Mouse (Mus musculus) cerebellum, postnatal 25 days (tissue): ENCODE results near the gene Gata1.
A peak's percentile ranks its signal among the peaks of the same experiment; 100 is the strongest.
"Not testable (repeated sequence)": the region's sequence is repeated elsewhere in the genome, so short reads cannot be mapped to it uniquely, and the experiment has no call there.

ENCODE experiments used
- DNase-seq, 2 experiments: peaks; one replicate each; pipeline ENCODE4 v3.0.0; 2021; ENCODE audit warnings: mixed read lengths in 2 of 2

The Gata1 gene

DNA sequence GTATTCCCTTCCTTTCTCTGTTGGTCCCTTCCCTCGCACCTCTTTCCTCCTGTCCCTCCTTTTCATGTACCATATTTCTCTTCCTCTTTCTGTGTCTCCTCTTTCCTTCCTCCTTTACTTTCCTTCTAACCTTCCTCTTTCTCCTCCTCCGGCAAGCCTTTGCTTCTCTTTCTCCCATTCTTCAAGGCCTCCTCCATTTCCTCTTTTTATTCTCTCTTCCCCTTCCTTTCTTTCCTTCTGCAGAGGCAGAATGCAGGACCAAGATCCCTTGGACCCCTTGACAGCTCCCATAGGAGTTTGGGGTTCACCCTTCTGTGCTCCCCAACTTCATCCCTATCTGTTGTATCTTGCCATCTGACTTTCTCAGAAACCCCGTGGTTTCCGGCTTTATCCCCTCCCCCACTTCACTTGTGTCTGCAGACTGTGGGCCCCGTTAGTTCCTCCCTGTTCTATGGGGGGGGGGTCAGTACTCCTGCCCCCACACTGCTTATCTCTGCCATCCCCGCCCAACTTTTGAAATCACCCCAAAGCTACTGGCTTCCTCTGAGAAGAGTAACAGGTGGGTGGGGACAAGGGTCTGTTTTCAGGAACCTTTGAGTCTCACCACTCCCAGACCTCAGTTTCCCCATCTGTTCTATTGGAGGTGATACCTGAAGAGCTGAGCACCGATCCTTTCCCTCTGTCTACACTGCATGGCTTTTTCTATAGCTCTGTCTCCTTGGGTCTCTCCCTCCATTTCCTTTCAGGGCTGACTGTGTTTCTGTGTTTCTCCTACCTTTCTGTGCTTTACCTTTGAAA, 13.8 kb downstream of the Gata1 start:
- no peak for DNase-seq

DNA sequence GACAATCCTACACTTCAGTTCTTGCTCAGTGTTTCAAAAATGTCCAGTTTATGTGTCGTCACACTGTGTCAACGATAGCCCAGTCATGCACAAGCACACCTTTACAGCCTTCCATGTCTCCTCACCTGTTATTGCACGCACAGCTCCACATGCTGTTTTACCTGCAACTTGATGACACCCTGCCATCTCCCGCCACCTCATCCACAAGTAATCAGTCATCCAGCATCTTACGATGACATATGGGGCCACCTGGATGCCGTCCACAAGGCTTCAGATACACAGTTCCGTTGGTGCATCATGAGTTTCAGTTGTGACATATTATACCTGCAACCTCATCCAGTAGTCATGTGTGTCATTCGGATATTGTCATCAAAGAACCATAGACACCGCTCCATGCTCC, 19.0 kb downstream of the Gata1 start:
- DNase-seq = no peak

DNA sequence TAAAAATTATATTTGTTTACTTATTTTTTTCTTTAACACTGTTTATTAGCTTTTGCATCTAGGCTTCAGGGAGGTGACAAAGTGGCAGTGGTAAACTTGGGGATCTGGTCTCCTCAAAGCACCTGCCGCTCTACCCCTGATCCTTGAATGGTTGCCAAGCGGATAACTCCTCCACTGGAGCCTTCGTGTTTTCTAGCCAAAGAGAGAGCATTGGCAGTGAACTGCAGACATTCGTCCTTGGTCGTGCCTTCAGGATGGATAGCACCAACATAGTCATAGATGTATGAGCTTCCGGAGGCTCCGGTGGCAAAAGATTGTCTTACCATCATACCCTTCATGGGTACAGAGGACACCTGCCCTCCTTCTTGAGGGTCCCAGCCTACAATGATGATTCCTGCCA, 27.8 kb downstream of the Gata1 start:
- DNase-seq = no peak

DNA sequence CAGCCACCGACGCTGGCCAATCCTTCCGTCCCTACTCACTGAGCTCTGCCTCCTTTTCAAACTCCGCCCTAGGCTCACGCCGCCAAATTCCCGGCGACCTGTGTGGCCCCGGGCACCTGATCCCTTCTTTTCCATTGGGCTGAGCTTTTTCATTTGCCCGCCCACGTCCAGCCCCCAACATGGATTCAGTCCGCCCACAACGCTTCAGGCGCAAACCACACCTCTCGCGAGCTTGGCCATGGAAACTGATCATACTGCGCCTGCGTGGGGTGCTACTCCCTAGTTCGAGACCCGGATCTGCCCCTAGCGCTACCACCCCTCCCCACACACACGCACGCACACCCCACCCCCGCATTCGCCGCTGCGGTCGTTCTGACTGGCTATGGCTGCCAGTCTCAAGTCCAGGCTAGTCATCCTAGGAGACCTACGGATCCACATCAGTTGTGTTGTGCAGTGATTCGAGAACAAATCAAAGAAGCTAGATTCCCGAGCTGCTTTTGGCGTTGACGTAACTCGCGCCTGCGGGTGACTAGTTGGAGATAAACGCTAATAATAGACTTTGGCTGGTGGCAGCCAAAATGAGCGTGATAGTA, 29.9 kb downstream of the Gata1 start:
- peak; percentile 89 to 91 for DNase-seq

DNA sequence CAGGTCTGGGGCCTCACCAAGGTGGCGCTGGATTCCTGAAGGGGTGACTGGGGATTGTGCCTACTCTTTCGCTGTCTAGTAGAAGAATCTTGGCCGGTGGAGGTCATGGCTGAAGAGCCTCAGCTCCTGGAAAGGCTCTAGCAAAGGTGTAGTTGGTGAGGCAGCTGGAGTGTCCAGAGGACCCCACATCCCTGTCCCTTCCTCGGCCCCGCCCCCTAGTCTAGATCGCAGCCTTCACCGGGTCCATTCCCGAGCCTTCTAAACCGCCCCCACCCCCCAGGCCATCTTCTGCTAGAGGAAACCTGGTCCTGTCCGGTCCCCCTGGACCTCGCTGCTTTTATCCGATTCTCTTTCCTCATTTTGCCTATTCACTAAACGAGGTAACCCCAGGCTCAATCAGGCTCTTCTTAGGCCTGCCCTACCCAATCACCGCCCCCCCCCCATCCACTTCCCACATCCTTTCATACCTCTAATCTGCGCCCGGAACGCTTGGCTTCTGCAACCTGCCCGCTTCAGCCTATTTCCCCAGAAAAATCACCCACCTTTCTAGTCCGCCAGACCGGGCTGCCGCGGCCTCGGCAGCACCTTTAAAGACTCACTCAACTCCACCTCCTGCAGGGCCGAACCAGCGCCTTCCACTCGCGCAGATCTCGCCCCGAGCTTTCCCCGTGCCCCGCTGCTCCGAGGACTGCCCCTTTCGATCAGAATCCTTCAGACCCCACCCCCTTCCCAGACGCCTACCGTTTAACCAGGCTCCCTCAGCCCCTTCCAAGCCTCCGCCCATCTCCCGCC, 30.6 kb downstream of the Gata1 start, which contains the start of gene Hdac6:
TSS of gene Hdac6 (minus strand) at position 782 of the 792 bp plus-strand sequence.
- DNase-seq = peak; percentile 15 to 45

DNA sequence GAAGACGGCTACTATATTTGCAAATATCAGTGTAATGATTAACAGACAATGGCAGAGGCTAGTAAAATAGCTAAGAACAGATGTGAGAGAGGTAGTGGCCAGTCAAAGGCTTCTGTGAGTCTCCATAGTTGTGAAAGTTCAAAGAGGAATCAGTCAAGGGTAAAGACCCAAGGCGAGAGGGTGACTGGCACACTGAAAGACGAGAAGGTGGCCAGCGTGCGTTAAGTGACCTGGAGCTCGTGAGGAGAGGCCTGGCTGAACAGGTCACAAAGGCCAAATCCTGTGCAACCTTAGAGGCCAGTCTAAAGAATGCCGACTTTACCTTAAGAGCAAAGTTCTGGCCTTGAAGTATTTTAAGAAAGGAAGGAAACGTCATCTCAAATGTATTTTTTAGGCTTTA, 32.3 kb downstream of the Gata1 start:
- DNase-seq = no peak

DNA sequence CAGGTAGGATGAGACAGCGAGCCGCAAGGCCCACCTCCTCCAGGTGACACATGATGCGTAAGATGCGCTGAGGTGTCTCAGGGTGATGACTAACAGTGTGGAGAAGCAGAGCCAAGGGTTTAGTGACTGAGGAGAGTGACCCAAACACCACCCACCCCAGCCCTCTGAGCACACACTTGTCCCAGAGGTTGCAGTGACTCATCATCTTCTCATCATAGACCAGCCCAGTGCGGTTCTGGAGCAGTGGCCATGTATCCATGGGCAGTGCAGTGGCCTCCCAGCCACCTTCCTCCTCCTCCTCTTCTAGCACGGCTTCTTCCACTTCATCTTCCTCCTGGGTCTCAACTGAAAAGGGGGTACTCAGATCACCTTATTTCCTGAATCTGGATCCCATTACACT, 40.2 kb downstream of the Gata1 start:
- DNase-seq = no peak

DNA sequence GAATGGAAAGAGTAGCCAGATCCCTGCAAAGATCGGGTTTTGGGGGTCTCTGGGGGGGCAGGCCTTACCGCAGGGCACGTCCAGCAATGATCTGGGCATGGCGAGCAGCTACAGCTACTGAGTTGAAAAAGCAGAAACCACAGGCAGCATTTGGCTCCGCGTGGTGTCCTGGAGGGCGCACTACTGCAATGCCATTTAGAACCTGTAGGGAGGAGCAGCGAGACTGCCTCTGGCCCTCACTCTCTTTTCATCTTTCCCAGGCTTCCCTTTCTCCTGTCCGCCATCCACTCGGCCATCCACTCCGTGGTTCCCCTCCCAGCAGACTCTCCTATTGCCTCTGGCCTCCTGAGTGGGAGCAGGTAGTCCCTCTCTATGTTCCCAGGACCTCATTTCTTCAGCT, 41.0 kb downstream of the Gata1 start:
- peak in 1 of 2 experiments; percentile 19 for DNase-seq

DNA sequence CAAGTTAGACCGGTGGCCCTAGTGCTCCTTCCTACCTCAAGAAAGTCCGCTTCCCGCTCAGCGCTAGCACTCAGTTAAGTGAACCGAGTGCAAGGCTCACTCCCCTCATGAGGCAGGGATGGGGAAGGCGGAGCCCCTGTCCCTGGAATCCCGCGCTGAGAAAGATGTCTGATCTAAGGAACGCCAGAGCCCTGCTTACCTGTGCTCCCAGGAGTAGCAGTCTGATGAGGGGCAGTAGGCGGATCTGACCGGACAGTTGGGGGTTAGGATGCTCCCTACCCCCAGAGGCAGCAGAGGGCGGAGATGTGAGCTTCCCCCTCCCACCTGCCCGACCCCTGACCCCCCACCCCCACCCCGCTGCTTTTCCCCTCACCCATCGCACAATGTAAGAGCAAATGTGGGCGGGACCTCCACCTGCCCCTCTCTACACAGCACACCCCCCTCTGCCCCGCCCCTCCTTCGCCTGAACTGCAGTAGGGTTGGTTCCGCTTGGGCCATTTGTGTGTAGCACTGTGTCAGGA, 49.5 kb downstream of the Gata1 start, which contains the start of gene Eras:
TSS of gene Eras (minus strand) at position 338 of the 521 bp plus-strand sequence.
- no peak for DNase-seq

DNA sequence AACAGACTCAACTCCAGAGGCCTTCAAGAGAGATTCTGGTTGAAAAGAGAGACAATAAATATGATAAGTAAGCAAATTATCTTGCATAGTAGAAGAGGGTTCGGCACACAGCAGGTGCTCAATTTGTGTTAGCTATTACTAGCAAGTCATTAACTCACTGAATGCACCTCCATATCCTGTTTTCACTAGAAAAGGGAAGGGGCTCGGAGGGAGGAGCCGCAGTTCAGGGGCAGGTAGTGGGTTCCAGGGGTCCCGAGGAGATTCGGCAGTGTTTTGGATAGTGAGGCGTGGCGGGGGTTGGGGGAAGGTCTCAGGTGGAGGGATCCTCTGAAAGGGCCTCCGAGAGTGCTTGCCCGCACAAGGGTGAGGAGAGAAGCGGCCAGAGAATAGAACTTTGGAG, 50.8 kb downstream of the Gata1 start:
- no peak for DNase-seq

DNA sequence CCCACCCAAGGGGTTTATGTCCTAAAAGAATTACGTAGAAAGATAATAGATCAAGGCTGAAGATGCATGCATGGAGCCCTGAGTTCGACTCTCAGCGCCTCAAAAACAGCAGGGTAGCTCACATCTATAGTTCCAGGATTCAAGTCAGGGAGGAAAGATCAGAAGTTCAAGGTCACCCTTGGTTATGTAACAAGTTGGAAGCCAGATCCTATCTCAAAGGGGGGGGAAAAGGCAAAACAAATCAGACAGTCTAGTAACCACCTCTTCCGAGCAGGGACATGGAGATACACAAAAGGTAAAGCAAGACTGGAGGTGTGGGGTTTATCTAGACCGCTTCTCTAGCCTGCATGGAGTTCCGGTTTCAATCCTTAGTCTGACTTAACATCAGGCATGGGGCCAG, 51.6 kb downstream of the Gata1 start:
- no peak for DNase-seq

DNA sequence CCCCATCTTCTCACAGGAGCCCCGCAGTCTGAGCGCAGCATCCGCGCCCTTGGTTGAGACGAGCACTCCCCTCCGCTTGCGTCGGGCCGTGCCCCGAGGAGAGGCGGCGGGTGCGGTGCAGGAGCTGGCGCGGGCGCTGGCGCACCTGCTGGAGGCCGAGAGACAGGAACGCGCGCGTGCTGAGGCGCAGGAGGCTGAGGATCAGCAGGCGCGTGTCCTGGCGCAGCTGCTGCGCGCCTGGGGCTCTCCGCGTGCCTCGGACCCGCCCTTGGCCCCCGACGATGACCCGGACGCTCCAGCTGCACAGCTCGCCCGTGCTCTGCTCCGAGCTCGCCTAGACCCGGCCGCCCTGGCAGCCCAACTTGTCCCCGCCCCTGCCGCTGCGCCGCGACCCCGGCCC, 55.8 kb downstream of the Gata1 start:
- DNase-seq = peak; percentile 42 to 63

DNA sequence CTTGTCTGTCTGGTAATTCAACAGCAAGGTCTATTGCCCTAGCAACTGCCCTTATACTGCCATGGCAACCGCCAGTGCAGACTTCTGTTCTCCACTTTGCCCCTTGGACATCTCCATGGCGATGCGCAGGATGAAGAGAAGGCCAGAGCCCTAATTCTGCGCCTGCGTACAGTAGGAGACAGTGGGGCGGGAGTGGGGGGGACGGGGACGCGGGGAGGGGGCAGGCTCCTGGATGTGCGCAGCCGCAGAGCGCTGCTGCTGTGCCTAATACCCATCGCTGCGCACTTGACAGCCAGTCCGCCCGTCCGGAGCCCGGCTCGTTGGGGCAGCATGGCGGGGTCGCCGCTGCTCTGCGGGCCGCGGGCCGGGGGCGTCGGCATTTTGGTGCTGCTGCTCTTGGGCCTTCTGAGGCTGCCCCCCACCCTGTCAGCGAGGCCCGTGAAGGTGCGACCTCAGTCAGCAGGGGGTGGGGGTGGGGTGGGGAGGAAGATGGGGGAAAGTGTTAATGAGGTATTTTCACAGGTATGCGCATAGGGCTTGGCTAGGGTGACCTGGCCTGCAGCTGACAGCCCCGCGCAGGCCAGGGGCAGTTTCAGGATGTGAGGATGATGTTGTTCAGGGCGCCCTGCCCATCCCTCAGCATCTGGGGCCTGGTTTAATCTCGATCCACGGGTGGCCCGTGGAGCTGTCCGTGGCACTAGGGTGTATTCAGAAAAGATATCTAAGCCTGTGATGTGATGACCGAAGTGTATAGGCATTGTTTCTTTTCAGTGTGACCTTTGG, 58.1 kb downstream of the Gata1 start, which contains the start of gene Pcsk1n:
TSS of gene Pcsk1n (plus strand) at position 222 of the 783 bp plus-strand sequence.
- peak; percentile 71 to 82 for DNase-seq

DNA sequence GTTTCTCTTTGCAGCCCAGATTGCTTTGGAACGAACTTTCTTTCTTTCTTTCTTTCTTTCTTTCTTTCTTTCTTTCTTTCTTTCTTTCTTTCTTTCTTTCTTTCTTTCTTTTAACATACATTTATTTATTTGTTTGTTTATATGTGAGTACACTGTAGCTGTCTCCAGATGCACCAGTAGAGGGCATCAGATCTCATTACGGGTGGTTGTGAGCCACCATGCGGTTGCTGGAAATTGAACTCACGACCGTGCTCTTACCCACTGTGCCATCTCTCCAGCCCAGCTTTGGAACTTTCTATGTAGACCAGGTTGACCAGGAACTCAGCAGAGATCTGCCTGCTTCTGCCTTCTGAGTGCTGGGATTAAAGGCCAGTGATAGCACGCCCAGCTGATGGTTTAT, 59.9 kb downstream of the Gata1 start:
- not testable (repeated sequence) for DNase-seq

DNA sequence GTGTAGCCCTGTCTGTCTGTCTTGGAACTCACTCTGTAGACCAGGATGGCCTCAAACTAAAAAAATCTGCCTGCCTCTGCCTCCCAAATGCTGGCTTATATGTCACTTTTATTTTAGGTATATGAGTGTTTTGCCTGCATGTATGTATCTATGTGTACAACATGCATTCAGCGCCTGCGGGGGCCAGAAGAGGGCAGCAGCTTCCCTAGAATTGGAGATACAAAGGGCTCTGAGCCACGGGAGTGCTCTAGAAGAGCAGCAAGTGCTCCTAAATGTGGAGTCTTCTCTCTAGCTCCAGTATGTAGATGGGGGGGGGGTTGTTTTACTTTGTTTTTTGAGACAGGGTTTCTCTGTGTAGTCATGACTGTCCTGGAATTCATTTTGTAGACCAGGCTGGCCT, 62.2 kb downstream of the Gata1 start:
- peak; percentile 47 to 55 for DNase-seq

DNA sequence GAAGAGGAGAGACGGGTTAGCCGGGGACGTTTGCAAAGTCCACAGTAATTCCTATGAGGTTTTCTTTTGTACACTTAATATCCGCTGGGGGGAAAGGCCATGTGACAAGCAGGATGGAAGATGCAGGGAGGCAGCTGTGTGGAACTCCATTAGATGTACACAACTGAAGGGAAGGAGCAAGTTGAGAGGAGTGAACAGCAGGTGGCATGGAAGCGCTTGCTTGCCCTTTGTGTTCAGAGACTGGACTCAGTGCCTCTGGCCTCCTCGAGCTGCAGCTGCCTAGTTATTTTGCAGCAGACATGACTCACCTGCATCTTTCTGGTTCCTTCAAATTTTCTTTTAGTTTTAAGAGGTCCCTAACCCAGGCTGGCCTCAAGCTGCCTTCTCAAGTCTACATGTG, 67.4 kb downstream of the Gata1 start:
- DNase-seq = no peak
